Mouse (Mus musculus) stomach, postnatal 0 days (tissue): ENCODE data around the gene Adamts17. TPM values are rescaled to one million over a fixed set of nuclear protein-coding genes. Genes with fewer than 3 reads are reported as not detected.

Experiments
- ATAC-seq: fragments of 200-750 bp; cut with Nextera tagmentation; 2 replicates; pipeline ENCODE4 v1.8.0; 2017; ENCODE audit not compliant: low FRiP score, low TSS enrichment
- DNase-seq: peaks from one replicate; pipeline ENCODE4 v3.0.0-alpha.2; 2016; ENCODE audit warnings: low spot score
- H3K27ac ChIP-seq: fragments of 300-500 bp; sonication (generic); replicated peaks from 2 replicates; pipeline ENCODE4 v1.5.1; 2014; ENCODE audit warnings: mild to moderate bottlenecking, control low read depth
- H3K27me3 ChIP-seq: fragments of 300-500 bp; sonication (generic); 2 replicates; pipeline ENCODE4 v1.6.1; 2014; ENCODE audit warnings: low read length; ENCODE audit not compliant: control insufficient read depth, insufficient read depth
- H3K36me3 ChIP-seq: fragments of 300-500 bp; sonication (generic); 2 replicates; pipeline ENCODE4 v1.6.1; 2014; ENCODE audit warnings: low read length, mixed read lengths; ENCODE audit not compliant: control insufficient read depth, insufficient read depth
- H3K4me1 ChIP-seq: fragments of 300-500 bp; sonication (generic); replicated peaks from 2 replicates; pipeline ENCODE4 v1.6.1; 2014; ENCODE audit warnings: antibody characterized with exemption; ENCODE audit not compliant: control insufficient read depth, insufficient read depth
- H3K4me2 ChIP-seq: fragments of 300-500 bp; sonication (generic); replicated peaks from 2 replicates; pipeline ENCODE4 v1.6.1; 2014; ENCODE audit warnings: low read depth, mild to moderate bottlenecking, control low read depth, moderate library complexity
- H3K4me3 ChIP-seq: fragments of 300-500 bp; sonication (generic); 2 replicates; pipeline ENCODE4 v1.5.1; 2014; ENCODE audit warnings: low read depth, low read length, control low read depth
- H3K9ac ChIP-seq: fragments of 300-500 bp; sonication (generic); 2 replicates; pipeline ENCODE4 v1.6.1; 2014; ENCODE audit warnings: mild to moderate bottlenecking, low read length, control low read depth, mixed read lengths
- H3K9me3 ChIP-seq: fragments of 300-500 bp; sonication (generic); 2 replicates; pipeline ENCODE4 v1.6.1; 2016; ENCODE audit warnings: low read length; ENCODE audit not compliant: control insufficient read depth
- CTCF ChIP-seq: IDR thresholded peaks from 2 replicates; pipeline ENCODE4 v1.5.1; 2016; ENCODE audit warnings: antibody characterized with exemption, low read depth, mild to moderate bottlenecking, moderate library complexity
- EP300 ChIP-seq: optimal IDR thresholded peaks from 2 replicates; pipeline ENCODE3; 2016; ENCODE audit warnings: antibody characterized with exemption
- WGBS: fragments of 180-500 bp; shearing (Covaris S2); extraction: QIAGEN DNeasy Blood & Tissue Kit; methylation state at CpG from one replicate; pipeline ENCODE4 v1.1.7; 2014; 5-methylcytosine and 5-hydroxymethylcytosine counted together
- polyA plus RNA-seq: library from polyadenylated mRNA; unstranded; fragments of >200 nt; fragmentation: Nextera tagmentation; extraction: Ambion mirVana; gene quantifications from 2 replicates; pipeline ENCODE4 v1.2.1, GENCODE M21; 2015

The Adamts17 gene
- polyA plus RNA-seq, 1 experiment from 2014 or later = 2.4 TPM

DNA sequence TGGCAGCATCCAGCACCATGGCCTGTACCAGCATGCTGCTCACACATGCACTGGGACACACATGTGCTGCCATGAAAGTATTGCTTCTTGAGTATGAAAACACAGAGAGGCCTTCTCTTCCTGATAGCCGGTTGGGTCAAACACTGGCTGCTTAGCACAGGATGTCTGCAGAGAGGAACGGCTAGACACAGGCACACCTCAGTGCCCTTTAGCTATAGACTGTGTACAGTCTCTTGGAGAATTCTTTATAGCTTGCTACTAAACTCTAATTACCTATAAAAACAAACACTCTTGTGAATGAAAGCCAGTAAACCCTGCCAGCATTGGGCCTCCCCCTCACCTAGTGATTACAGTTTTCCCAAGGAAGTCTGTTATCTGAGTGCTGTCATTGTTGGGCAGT lies 131.4 kb downstream of the Adamts17 start:
- TF ChIP-seq EP300 (no peak), CTCF (no peak)
- Histone ChIP-seq H3K4me2 (no peak overlapping the region), H3K27me3 (no peaks in the 10 kb centered on the region), H3K4me3 (no peak overlapping the region), H3K4me1 (no peaks in the 10 kb centered on the region), H3K9me3 (no peaks in the 10 kb centered on the region), H3K36me3 (no peaks in the 10 kb centered on the region), H3K9ac (no peak overlapping the region), H3K27ac (no peak overlapping the region)
- ATAC-seq (no peak), DNase-seq (no peak)
- WGBS = 45% methylated on average over 2 of the region's 2 CpGs

- Histone ChIP-seq H3K4me2 (no peak overlapping the region), H3K4me3 (no peak overlapping the region), H3K9me3 (no peaks in the 10 kb centered on the region), H3K36me3 (no peaks in the 10 kb centered on the region), H3K27ac (no peak overlapping the region), H3K4me1 (no peaks in the 10 kb centered on the region), H3K27me3 (no peaks in the 10 kb centered on the region), H3K9ac (no peak overlapping the region)
- DNase-seq (no peak), ATAC-seq (no peak)
- 51% methylated on average over 10 of the region's 10 CpGs for WGBS
- TF ChIP-seq EP300 (no peak), CTCF (no peak)
These were observed 135.3 kb downstream of the Adamts17 start for GRCm38 (mm10) chr7:66974859-66975258.

DNA sequence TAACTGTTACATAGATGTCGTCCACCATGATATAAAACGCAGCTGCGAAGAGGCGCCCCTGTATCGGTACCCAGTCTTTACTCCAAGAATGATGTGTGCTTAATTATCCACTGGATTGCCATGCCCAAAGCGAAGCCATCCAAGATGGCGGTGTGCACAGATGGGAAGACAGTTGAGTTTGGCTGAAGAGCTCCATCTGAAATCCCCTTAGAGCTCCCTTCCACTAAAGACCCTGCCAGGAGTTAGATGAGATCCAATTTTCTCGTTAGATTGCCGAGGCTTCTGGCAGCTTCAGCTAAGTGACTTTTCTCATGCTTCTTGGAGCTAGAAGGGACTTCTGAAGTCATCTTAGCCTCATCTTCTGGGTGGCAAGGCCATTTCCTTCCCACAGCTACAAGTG lies 136.8 kb downstream of the Adamts17 start:
- DNase-seq = no peak
- H3K4me3 ChIP-seq = no peak overlapping the region
- WGBS = 90% methylated on average over 9 of the region's 9 CpGs
- no peak overlapping the region for H3K4me2 ChIP-seq
- no peaks in the 10 kb centered on the region for H3K36me3 ChIP-seq
- H3K9ac ChIP-seq = no peak overlapping the region
- no peak overlapping the region for H3K27ac ChIP-seq
- no peak for ATAC-seq
- no peaks in the 10 kb centered on the region for H3K27me3 ChIP-seq
- TF ChIP-seq CTCF (no peak), EP300 (no peak)
- no peaks in the 10 kb centered on the region for H3K4me1 ChIP-seq
- no peaks in the 10 kb centered on the region for H3K9me3 ChIP-seq

GRCm38 (mm10) chr7:66981591-66981990 lies 142.1 kb downstream of the Adamts17 start:
- no peaks in the 10 kb centered on the region for H3K9me3 ChIP-seq
- 76% methylated on average over 6 of the region's 6 CpGs for WGBS
- TF ChIP-seq EP300 (no peak), CTCF (no peak)
- no peak overlapping the region for H3K4me2 ChIP-seq
- H3K9ac ChIP-seq = no peak overlapping the region
- no peak overlapping the region for H3K4me3 ChIP-seq
- DNase-seq (no peak), ATAC-seq (no peak)
- no peaks in the 10 kb centered on the region for H3K36me3 ChIP-seq
- H3K27ac ChIP-seq = no peak overlapping the region
- H3K27me3 ChIP-seq = no peaks in the 10 kb centered on the region
- H3K4me1 ChIP-seq = no peaks in the 10 kb centered on the region

- H3K9me3 ChIP-seq = no peaks in the 10 kb centered on the region
- H3K27me3 ChIP-seq = no peaks in the 10 kb centered on the region
- H3K36me3 ChIP-seq = no peaks in the 10 kb centered on the region
- no peaks in the 10 kb centered on the region for H3K4me1 ChIP-seq
- H3K4me2 ChIP-seq = no peak overlapping the region
- WGBS = 80% methylated on average over 5 of the region's 5 CpGs
- no peak overlapping the region for H3K4me3 ChIP-seq
- DNase-seq (no peak), ATAC-seq (no peak)
- no peak overlapping the region for H3K27ac ChIP-seq
- no peak overlapping the region for H3K9ac ChIP-seq
- TF ChIP-seq CTCF (no peak), EP300 (no peak)
These were observed 142.5 kb downstream of the Adamts17 start for GRCm38 (mm10) chr7:66982084-66982483.

GRCm38 (mm10) chr7:66987671-66988070 lies 148.1 kb downstream of the Adamts17 start:
- Histone ChIP-seq H3K4me2 (no peak overlapping the region), H3K27me3 (no peaks in the 10 kb centered on the region), H3K4me3 (no peak overlapping the region), H3K36me3 (no peaks in the 10 kb centered on the region), H3K4me1 (no peaks in the 10 kb centered on the region), H3K27ac (no peak overlapping the region), H3K9ac (no peak overlapping the region), H3K9me3 (no peaks in the 10 kb centered on the region)
- 93% methylated on average over 4 of the region's 4 CpGs for WGBS
- DNase-seq (no peak), ATAC-seq (no peak)
- no peak for TF ChIP-seq CTCF
- no peak for TF ChIP-seq EP300
